Mouse (Mus musculus) liver, postnatal 0 days (tissue): ENCODE results near the gene Gm21987.

ENCODE experiments used
- CTCF ChIP-seq: sonication (generic); IDR thresholded peaks from 2 replicates; pipeline ENCODE4 v1.5.1; 2016; ENCODE audit warnings: antibody characterized with exemption, low read depth
- EP300 ChIP-seq: IDR thresholded peaks from 2 replicates; pipeline ENCODE4 v1.6.1; 2016; ENCODE audit warnings: antibody characterized with exemption, low read depth, mild to moderate bottlenecking

DNA sequence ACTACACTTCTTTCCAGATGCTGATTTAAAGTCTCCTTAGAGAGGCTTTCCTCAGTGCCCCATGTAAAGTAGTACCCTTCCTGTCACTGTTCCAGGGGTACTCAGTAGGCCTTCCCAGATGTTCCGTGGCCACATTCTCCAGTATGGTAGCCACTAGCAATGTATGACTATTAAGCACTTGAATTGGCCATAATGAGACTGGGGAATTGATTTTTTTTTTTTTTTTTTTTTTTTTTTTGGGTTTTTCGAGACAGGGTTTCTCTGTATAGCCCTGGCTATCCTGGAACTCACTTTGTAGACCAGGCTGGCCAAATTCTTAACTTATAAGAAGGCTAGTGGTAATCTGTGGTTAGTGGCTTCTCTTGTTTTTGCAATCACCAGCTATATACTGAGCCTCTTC is 3.0 kb downstream of the Gm21987 start:
- TF ChIP-seq CTCF (no peak), EP300 (no peak)
